Mouse (Mus musculus) heart, embryonic 13.5 days (tissue): ENCODE results near the gene Tmed2. TPM values are rescaled to one million over a fixed set of nuclear protein-coding genes. Genes with fewer than 3 reads are reported as not detected.
"Not testable (repeated sequence)": the region's sequence is repeated elsewhere in the genome, so short reads cannot be mapped to it uniquely, and the experiment has no call there.

Experiments used
- ATAC-seq: fragments of 200-750 bp; cut with Nextera tagmentation; 2 replicates; pipeline ENCODE4 v1.8.0; 2017; ENCODE audit warnings: moderate TSS enrichment; ENCODE audit not compliant: insufficient number of reproducible peaks, low FRiP score, low TSS enrichment; ENCODE audit errors: extremely low read depth
- H3K27ac ChIP-seq: fragments of 300-500 bp; sonication (generic); replicated peaks from 2 replicates; pipeline ENCODE4 v1.5.1; 2015; ENCODE audit warnings: moderate library complexity, mild to moderate bottlenecking, inconsistent platforms
- H3K27me3 ChIP-seq: fragments of 300-500 bp; sonication (generic); replicated peaks from 2 replicates; pipeline ENCODE4 v1.6.1; 2015; ENCODE audit warnings: mild to moderate bottlenecking, inconsistent platforms
- H3K36me3 ChIP-seq: fragments of 300-500 bp; sonication (generic); 2 replicates; pipeline ENCODE4 v1.6.1; 2015; ENCODE audit warnings: mild to moderate bottlenecking, inconsistent platforms
- H3K4me1 ChIP-seq: fragments of 300-500 bp; sonication (generic); 2 replicates; pipeline ENCODE4 v1.6.1; 2015; ENCODE audit warnings: inconsistent platforms
- H3K4me2 ChIP-seq: fragments of 300-500 bp; sonication (generic); 2 replicates; pipeline ENCODE4 v1.6.1; 2015; ENCODE audit warnings: inconsistent platforms, mild to moderate bottlenecking, moderate library complexity
- H3K4me3 ChIP-seq: fragments of 300-500 bp; sonication (generic); 2 replicates; pipeline ENCODE4 v1.5.1; 2015; ENCODE audit warnings: moderate library complexity, mild to moderate bottlenecking, inconsistent platforms
- H3K9ac ChIP-seq: fragments of 300-500 bp; sonication (generic); 2 replicates; pipeline ENCODE4 v1.6.1; 2015; ENCODE audit warnings: inconsistent platforms, mild to moderate bottlenecking, moderate library complexity
- H3K9me3 ChIP-seq: fragments of 300-500 bp; sonication (generic); 2 replicates; pipeline ENCODE4 v1.6.1; 2016; ENCODE audit warnings: inconsistent platforms
- WGBS: fragments of 180-500 bp; shearing (Covaris S2); methylation state at CpG from one replicate; pipeline ENCODE4 v1.1.7; 2015; ENCODE audit warnings: mixed read lengths; 5-methylcytosine and 5-hydroxymethylcytosine counted together
- polyA plus RNA-seq: library from polyadenylated mRNA; unstranded; fragments of >200 nt; fragmentation: Nextera tagmentation; extraction: Ambion mirVana; gene quantifications from 2 replicates; pipeline ENCODE4 v1.2.1, GENCODE M21; 2015

Gene Tmed2
- 396 and 446 TPM in 2 replicates for polyA plus RNA-seq

GRCm38 (mm10) chr5:124540383-124540786 is at the start of gene Tmed2:
Gene Tmed2, plus strand, starts transcription at chr5:124540695.
- peak within 1 kb of the TSS; percentile 96 for H3K9ac ChIP-seq
- WGBS, result under 1% methylated on average over 35 of the region's 35 CpGs

GRCm38 (mm10) chr5:124491732-124492131 is 48.8 kb upstream of the Tmed2 start:
- H3K9ac ChIP-seq, result no peak overlapping the region
- H3K36me3 ChIP-seq, result peaks cover 84% of the 10 kb centered on the region
- no peak overlapping the region for H3K4me2 ChIP-seq
- no peaks in the 10 kb centered on the region for H3K4me1 ChIP-seq
- H3K27me3 ChIP-seq, result no peaks in the 10 kb centered on the region
- H3K27ac ChIP-seq, result no peak overlapping the region
- ATAC-seq, result no peak
- no peaks in the 10 kb centered on the region for H3K9me3 ChIP-seq
- 84% methylated on average over 4 of the region's 4 CpGs for WGBS
- H3K4me3 ChIP-seq, result no peak overlapping the region

More at GRCm38 (mm10) chr5:124540383-124540786, at the start of gene Tmed2:
- H3K9me3 ChIP-seq, result no peaks in the 10 kb centered on the region
- peak within 1 kb of the TSS; percentile 90 for H3K27ac ChIP-seq
- ATAC-seq, result peak; percentile 91
- H3K4me3 ChIP-seq, result peak within 1 kb of the TSS; percentile 98
- peaks cover 27% of the 10 kb centered on the region for H3K4me1 ChIP-seq
- no peaks in the 10 kb centered on the region for H3K27me3 ChIP-seq
- peak within 1 kb of the TSS; percentile 83 for H3K4me2 ChIP-seq
- H3K36me3 ChIP-seq, result peaks cover 30% of the 10 kb centered on the region

- Histone ChIP-seq H3K4me2 (no peak overlapping the region), H3K36me3 (peaks cover 88% of the 10 kb centered on the region), H3K4me3 (no peak overlapping the region), H3K27ac (no peak overlapping the region), H3K9me3 (no peaks in the 10 kb centered on the region), H3K27me3 (no peaks in the 10 kb centered on the region), H3K4me1 (peaks cover 3% of the 10 kb centered on the region; the same call in 1 of the 2 replicates), H3K9ac (no peak overlapping the region)
- WGBS, result 85% methylated on average over 4 of the region's 4 CpGs
- no peak for ATAC-seq
These were observed 47.9 kb upstream of the Tmed2 start for GRCm38 (mm10) chr5:124492618-124493017.

- H3K27me3 ChIP-seq, result no peaks in the 10 kb centered on the region
- no peak overlapping the region for H3K4me3 ChIP-seq
- no peak overlapping the region for H3K9ac ChIP-seq
- peaks cover 86% of the 10 kb centered on the region for H3K36me3 ChIP-seq
- H3K9me3 ChIP-seq, result no peaks in the 10 kb centered on the region
- no peak for ATAC-seq
- WGBS, result 79% methylated on average over 11 of the region's 11 CpGs
- H3K4me1 ChIP-seq, result peaks cover 11% of the 10 kb centered on the region
- H3K27ac ChIP-seq, result no peak overlapping the region
- no peak overlapping the region for H3K4me2 ChIP-seq
These were observed 47.0 kb upstream of the Tmed2 start for GRCm38 (mm10) chr5:124493455-124493854.

- Histone ChIP-seq H3K9ac (no peak overlapping the region), H3K4me1 (peaks cover 22% of the 10 kb centered on the region), H3K4me2 (no peak overlapping the region), H3K27me3 (no peaks in the 10 kb centered on the region), H3K4me3 (no peak overlapping the region), H3K27ac (no peak overlapping the region), H3K36me3 (peaks cover 89% of the 10 kb centered on the region), H3K9me3 (no peaks in the 10 kb centered on the region)
- WGBS, result 68% methylated on average over 7 of the region's 7 CpGs
- ATAC-seq, result no peak
These were observed 44.9 kb upstream of the Tmed2 start for GRCm38 (mm10) chr5:124495547-124495946.

- no peak for ATAC-seq
- Histone ChIP-seq H3K4me2 (no peak overlapping the region), H3K9ac (no peak overlapping the region), H3K27ac (no peak overlapping the region; the same call in 1 of the 2 replicates), H3K9me3 (no peaks in the 10 kb centered on the region), H3K4me3 (no peak overlapping the region), H3K27me3 (no peaks in the 10 kb centered on the region), H3K4me1 (peaks cover 22% of the 10 kb centered on the region), H3K36me3 (peaks cover 89% of the 10 kb centered on the region)
- 67% methylated on average over 15 of the region's 15 CpGs for WGBS
These were observed 43.6 kb upstream of the Tmed2 start for GRCm38 (mm10) chr5:124496614-124497514.

GRCm38 (mm10) chr5:124498221-124498876 is 42.1 kb upstream of the Tmed2 start:
- H3K4me2 ChIP-seq, result 0 out of 2 replicates have a peak overlapping the region, but pooled peaks have one; percentile 24
- 39% methylated on average over 9 of the region's 9 CpGs for WGBS

GRCm38 (mm10) chr5:124499001-124499400 is 41.5 kb upstream of the Tmed2 start:
- Histone ChIP-seq H3K36me3 (peaks cover 89% of the 10 kb centered on the region), H3K27me3 (no peaks in the 10 kb centered on the region), H3K27ac (peak overlapping the region; percentile 56), H3K4me1 (peaks cover 22% of the 10 kb centered on the region), H3K9ac (peak overlapping the region; percentile 13; the same call in 1 of the 2 replicates), H3K9me3 (no peaks in the 10 kb centered on the region), H3K4me3 (no peak overlapping the region), H3K4me2 (no peak overlapping the region)
- WGBS, result 31% methylated on average over 5 of the region's 5 CpGs
- ATAC-seq, result no peak

More at GRCm38 (mm10) chr5:124498221-124498876, 42.1 kb upstream of the Tmed2 start:
- peak overlapping the region; percentile 56 for H3K27ac ChIP-seq
- H3K27me3 ChIP-seq, result no peaks in the 10 kb centered on the region
- peaks cover 22% of the 10 kb centered on the region for H3K4me1 ChIP-seq
- H3K4me3 ChIP-seq, result no peak overlapping the region
- no peaks in the 10 kb centered on the region for H3K9me3 ChIP-seq
- peaks cover 89% of the 10 kb centered on the region for H3K36me3 ChIP-seq
- 0 out of 2 replicates have a peak overlapping the region, but pooled peaks have one; percentile 28 for H3K9ac ChIP-seq
- no peak for ATAC-seq

- peaks cover 22% of the 10 kb centered on the region for H3K4me1 ChIP-seq
- not testable (repeated sequence) for ATAC-seq, H3K9ac ChIP-seq, H3K4me2 ChIP-seq, H3K4me3 ChIP-seq, H3K9me3 ChIP-seq, H3K27me3 ChIP-seq, H3K27ac ChIP-seq
- peaks cover 88% of the 10 kb centered on the region for H3K36me3 ChIP-seq
- WGBS, result 64% methylated on average over 4 of the region's 4 CpGs
These were observed 40.5 kb upstream of the Tmed2 start for GRCm38 (mm10) chr5:124500037-124500436.

GRCm38 (mm10) chr5:124500573-124500972 is 39.9 kb upstream of the Tmed2 start:
- Histone ChIP-seq H3K36me3 (peaks cover 88% of the 10 kb centered on the region), H3K27ac (no peak overlapping the region), H3K27me3 (no peaks in the 10 kb centered on the region), H3K4me3 (no peak overlapping the region), H3K9ac (no peak overlapping the region), H3K4me2 (no peak overlapping the region), H3K4me1 (peaks cover 22% of the 10 kb centered on the region), H3K9me3 (no peaks in the 10 kb centered on the region)
- ATAC-seq, result no peak
- WGBS, result 89% methylated on average over 3 of the region's 3 CpGs

- no peak overlapping the region for H3K27ac ChIP-seq
- peaks cover 82% of the 10 kb centered on the region for H3K36me3 ChIP-seq
- H3K9ac ChIP-seq, result no peak overlapping the region
- no peak for ATAC-seq
- H3K4me3 ChIP-seq, result no peak overlapping the region
- no peaks in the 10 kb centered on the region for H3K27me3 ChIP-seq
- 90% methylated on average over 10 of the region's 10 CpGs for WGBS
- H3K9me3 ChIP-seq, result no peaks in the 10 kb centered on the region
- no peak overlapping the region for H3K4me2 ChIP-seq
- H3K4me1 ChIP-seq, result peaks cover 22% of the 10 kb centered on the region
These were observed 39.0 kb upstream of the Tmed2 start for GRCm38 (mm10) chr5:124501541-124501940.
